In the genomic region with DNA sequence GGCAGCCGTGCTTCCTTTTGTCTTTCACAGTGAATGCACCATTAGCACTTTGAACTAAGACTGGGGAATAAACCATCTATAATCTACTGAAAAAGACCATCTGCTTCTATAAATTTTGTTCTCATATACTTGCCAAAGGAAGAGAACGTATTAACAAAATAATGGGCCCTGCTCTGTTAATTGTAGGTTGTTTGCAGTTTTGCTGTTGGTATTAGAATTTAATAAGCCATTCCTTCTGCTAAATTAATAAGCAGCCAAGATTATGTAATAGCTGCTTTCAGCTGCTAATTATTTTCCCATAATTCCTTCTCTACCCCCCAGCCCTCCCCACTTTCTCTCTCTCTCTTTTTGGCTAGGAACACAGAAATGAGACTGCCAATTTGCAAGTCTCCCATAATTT, we compare ENCODE assay signal across 24 mouse cellular contexts. TPM values are rescaled to one million over a fixed set of nuclear protein-coding genes. Genes with fewer than 3 reads are reported as not detected.
DNase-seq lines count a peak whose midpoint lies in the region; ATAC-seq lines count a peak whose summit lies in the region.
"Had no signal": no experiment of that assay in that cellular context is flagged by ENCODE, and none has a peak within 500 bp of the region (broad histone marks: within the 10 kb centered on the region; RNA-seq: fewer than 3 reads in every experiment).

No protein-coding gene starts in this region.

- no peak overlapping the region for H3K4me2 ChIP-seq in forebrain, embryonic 15.5 days (replicated peaks)
- H3K4me2 ChIP-seq: embryonic facial prominence, embryonic 13.5 days; embryonic facial prominence, embryonic 15.5 days; forebrain, embryonic 12.5 days had no signal

- H3K4me1 ChIP-seq in forebrain, embryonic 15.5 days = peaks cover 9% of the 10 kb centered on the region; the same call in 1 of the 2 replicates
- no peaks in the 10 kb centered on the region for H3K4me1 ChIP-seq in forebrain, embryonic 10.5 days
- H3K4me1 ChIP-seq: embryonic facial prominence, embryonic 13.5 days; embryonic facial prominence, embryonic 15.5 days; forebrain, embryonic 12.5 days had no signal

- H3K36me3 ChIP-seq in forebrain, embryonic 15.5 days = no peaks in the 10 kb centered on the region
- no peaks in the 10 kb centered on the region for H3K36me3 ChIP-seq in forebrain, embryonic 10.5 days (replicated peaks)
- H3K36me3 ChIP-seq: embryonic facial prominence, embryonic 13.5 days; embryonic facial prominence, embryonic 15.5 days; forebrain, embryonic 12.5 days; G1E had no signal

- no peak overlapping the region for H3K4me3 ChIP-seq in forebrain, embryonic 15.5 days
- no peak overlapping the region for H3K4me3 ChIP-seq in forebrain, embryonic 10.5 days
- H3K4me3 ChIP-seq: embryonic facial prominence, embryonic 13.5 days; embryonic facial prominence, embryonic 15.5 days; erythroblast, embryonic 14.5 days; forebrain, embryonic 12.5 days had no signal

- no peaks in the 10 kb centered on the region for H3K9me3 ChIP-seq in forebrain, embryonic 15.5 days
- H3K9me3 ChIP-seq in forebrain, embryonic 10.5 days = no peaks in the 10 kb centered on the region
- H3K9me3 ChIP-seq: embryonic facial prominence, embryonic 13.5 days; embryonic facial prominence, embryonic 15.5 days; forebrain, embryonic 12.5 days; G1E had no signal

- H3K9ac ChIP-seq in forebrain, embryonic 15.5 days (replicated peaks) = no peak overlapping the region
- H3K9ac ChIP-seq: embryonic facial prominence, embryonic 13.5 days; embryonic facial prominence, embryonic 15.5 days; forebrain, embryonic 12.5 days had no signal

- no peak for ATAC-seq in forebrain, embryonic 15.5 days (replicated peaks)
- ATAC-seq: activated CD4-positive, CD25-positive, alpha-beta regulatory T cell, adult 4 months; CD4-positive, CD25-positive, alpha-beta regulatory T cell, adult 4 months; forebrain, embryonic 16.5 days; Patski had no signal

- H3K27ac ChIP-seq in forebrain, embryonic 15.5 days (replicated peaks) = 0 out of 2 replicates have a peak overlapping the region, but pooled peaks have one; percentile 31
- no peak overlapping the region for H3K27ac ChIP-seq in forebrain, embryonic 10.5 days
- H3K27ac ChIP-seq: embryonic facial prominence, embryonic 13.5 days; embryonic facial prominence, embryonic 15.5 days; forebrain, embryonic 12.5 days had no signal

- WGBS in forebrain, embryonic 15.5 days = 41% methylated on average over 2 of the region's 2 CpGs
- 84% methylated on average over 2 of the region's 2 CpGs for WGBS in forebrain, embryonic 10.5 days

- no peaks in the 10 kb centered on the region for H3K27me3 ChIP-seq in forebrain, embryonic 15.5 days
- peaks cover 73% of the 10 kb centered on the region for H3K27me3 ChIP-seq in forebrain, embryonic 10.5 days (ENCODE audit: poor library complexity, severe bottlenecking)
- H3K27me3 ChIP-seq: CH12.LX; embryonic facial prominence, embryonic 15.5 days had no signal

- peak; percentile 13 for DNase-seq in cerebellum, adult 9-10 months
- DNase-seq in cerebellum, postnatal 14 days = no peak
- no peak for DNase-seq in forebrain, embryonic 10.5 days (ENCODE audit: extremely low spot score, low spot score)
- peak; percentile 3 for DNase-seq in layer of hippocampus, adult 9-11 months
- DNase-seq in layer of hippocampus, adult 11-12 months (ENCODE audit: low spot score) = no peak
- DNase-seq: adrenal gland, adult 8-10 months; adrenal gland, postnatal 14 days; adrenal gland, postnatal 36 days; B cell, adult 2 months; cerebellum, adult 11 months; cerebellum, adult 8-10 months; cerebellum, postnatal 36 days; embryo, embryonic 11 days had no signal

RNA-seq across cellular contexts. Expression of gene Ap1s2, which starts 2.0 kb away (rescaled TPM):
- 115 and 121 TPM in 2 replicates for polyA plus RNA-seq in forebrain, embryonic 15.5 days (2015; fragmentation: Nextera tagmentation; extraction: Ambion mirVana)
- polyA plus RNA-seq in forebrain, embryonic 10.5 days (2016; fragmentation: Nextera tagmentation; extraction: Ambion mirVana) = 19.8 and 22.8 TPM in 2 replicates

RNA-seq across cellular contexts. Expression of gene Zrsr2, which starts 51.6 kb away (rescaled TPM):
- polyA plus RNA-seq in forebrain, embryonic 15.5 days (2015; fragmentation: Nextera tagmentation; extraction: Ambion mirVana) = 55.8 and 57.2 TPM in 2 replicates
- polyA plus RNA-seq in forebrain, embryonic 10.5 days (2016; fragmentation: Nextera tagmentation; extraction: Ambion mirVana) = 67.8 and 74.2 TPM in 2 replicates

Comparison
In these comparisons a context has a peak if more than half of its experiments do, and no peak if none do; other contexts are left out.
1. DNase-seq: peak in cerebellum, adult 9-10 months (single experiment) and layer of hippocampus, adult 9-11 months (single experiment); none in cerebellum, postnatal 14 days (0 of 2), forebrain, embryonic 10.5 days (single experiment) and layer of hippocampus, adult 11-12 months (single experiment).